Mouse (Mus musculus) embryo, embryonic 11 days (tissue): Measurements from ENCODE around the gene Fam168a.
"Not testable (repeated sequence)": the region's sequence is repeated elsewhere in the genome, so short reads cannot be mapped to it uniquely, and the experiment has no call there.

ENCODE experiments used
- DNase-seq: peaks from one replicate; pipeline ENCODE4 v3.0.0-alpha.2; 2015

Fam168a gene

GRCm38 (mm10) chr7:100706883-100707480, 547 bp downstream of the Fam168a start:
- DNase-seq: no peak

DNA sequence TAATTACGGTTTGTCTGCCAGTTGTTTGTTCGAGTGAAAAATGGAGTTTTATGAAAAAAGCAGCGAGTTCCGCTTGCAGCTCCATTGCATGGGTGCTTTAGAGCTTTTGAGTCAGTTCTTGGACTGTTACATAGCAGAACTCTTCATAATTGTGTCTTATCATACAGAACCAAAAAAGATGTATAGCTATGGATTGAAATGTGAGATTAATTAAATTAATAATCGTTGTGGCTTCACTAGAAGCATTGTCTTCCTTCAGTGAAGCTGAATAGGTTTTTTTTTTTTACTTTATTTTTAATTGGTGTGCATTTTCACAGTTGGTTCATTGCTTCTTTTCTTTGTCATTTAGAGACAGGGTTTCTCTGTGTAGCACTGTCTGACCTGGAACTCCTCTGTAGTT, 12.3 kb downstream of the Fam168a start:
- DNase-seq: no peak

DNA sequence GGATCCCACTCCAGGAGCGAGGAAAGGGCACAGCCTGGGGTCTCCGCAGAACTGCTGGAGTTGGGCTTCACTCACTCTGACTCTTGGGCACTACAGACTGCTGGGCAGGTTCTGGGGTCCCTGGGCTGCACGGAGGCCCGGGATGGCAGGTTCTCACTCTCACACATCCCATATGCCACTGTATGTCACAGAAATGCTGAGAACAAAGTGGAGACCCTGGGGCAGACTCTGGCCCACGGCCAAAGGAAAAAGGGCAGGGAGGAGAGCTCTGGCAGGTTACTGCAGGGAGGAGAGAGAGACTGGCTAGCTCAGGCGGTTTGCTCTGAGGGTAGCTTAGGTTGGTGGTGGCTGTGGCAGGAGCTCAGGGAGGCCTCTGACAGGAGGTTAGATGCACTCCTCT, 15.8 kb downstream of the Fam168a start:
- no peak for DNase-seq

DNA sequence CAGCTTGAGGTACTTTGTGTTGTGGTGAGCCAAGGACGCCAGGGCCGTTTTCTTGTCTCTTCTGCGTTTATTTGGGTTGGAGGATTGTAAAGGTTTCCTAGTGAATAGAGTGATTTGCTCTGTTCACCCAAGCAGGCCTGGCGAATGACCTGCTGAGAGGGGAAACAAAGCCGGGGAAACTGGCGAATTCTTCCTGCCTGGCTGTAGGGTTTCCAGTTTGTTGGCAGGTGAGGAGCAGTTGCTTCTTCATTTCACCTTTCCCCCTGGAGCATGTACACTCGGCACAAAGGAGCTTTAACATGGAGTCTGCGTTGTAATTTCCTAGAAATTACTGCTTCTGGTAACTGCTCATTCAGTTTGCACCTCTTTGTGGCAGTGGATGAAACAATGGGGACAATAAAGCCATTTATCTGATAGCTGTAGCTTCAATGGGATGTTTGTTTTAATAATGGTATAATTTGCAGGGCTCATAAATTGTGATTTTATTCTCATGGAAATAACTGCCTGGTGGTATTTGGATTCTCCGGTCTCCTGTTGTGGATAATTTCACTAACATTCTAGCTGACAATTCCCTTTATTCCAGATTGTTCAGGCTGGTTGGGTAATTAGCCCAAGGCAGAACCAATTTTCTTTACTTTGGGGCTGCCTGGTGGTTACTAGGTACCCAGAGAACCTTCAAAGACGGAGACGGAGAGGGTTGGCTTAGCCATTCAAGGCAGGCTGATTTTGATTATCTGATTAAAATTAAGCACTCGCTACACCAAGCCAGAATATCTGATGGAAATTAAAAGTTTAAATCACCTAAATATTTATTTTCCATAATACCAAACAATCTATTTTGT, 17.2 kb downstream of the Fam168a start:
- no peak for DNase-seq

DNA sequence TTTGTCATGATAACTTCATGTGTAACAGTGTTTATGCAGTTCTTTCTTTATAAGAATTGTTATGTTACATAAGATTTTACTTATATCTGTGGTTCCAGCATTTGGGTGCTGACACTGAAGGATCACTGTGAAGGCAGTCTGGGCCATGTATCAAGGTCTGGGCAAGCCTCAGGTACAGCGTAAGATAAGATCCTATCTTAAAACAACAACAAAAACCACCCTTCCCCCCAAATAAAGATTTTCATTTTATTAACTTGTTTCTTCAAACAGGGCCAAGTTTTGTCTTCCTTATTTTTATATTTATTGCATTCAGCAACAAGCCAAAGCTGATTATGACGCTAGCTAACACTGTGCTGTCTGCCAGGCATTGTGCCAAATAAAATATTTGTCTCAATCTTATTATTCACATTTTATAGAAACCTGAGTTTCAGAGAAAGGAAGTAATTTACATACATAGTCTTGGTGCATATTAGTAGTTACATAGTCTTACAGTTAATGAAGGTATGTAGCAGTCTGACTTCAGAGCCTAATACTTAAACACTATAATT, 21.2 kb downstream of the Fam168a start:
- no peak for DNase-seq

DNA sequence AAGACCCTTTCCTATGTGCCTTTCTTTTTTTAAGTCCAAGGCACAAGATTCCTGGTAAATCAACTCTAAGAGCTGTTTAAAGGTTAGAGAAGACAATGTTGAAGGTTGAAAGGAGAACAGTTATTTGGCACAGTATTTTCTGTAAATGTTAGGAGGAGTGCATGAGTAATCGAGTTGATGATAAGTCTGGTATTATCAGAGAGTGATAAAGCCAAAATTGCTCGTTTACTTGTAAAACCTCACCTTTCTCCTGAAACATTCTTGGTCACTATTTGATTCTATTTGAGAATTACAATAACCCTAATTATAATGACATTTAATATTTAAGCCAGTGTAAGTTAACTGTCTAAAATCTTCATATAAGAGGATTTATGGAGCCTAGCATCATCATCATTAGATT, 23.3 kb downstream of the Fam168a start:
- no peak for DNase-seq

DNA sequence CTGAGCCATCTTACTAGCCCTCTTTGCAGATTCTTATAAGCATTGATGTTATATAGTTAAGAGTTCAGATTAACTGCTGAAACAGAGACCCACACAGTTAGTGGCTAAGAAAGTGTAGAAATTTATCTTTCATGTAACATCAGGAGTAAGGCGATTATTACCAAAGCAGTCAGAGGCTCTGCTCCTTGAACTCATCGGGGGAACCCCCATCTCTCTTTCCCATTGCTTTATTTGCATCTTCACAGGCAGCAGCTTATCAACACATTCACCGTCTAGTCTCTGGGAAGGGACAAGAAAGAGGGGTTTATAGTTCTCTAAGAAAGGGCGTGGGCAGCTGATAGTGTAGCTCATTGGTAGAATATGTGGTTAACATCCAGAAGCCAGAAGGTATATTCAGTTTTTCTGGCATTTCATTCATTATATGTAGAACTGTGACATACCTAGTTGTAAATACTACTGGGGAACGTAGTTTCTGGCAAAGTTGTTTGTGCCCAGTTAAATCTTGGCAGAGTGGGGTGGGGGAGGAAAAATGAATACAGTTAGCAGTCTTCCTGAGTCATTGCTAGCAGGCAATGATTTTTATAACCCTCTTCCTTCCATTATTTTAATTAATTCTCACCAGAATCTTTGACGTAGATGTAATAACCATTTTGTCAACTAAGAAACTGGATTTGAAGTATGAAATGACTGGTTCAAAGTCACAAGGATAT, 26.1 kb downstream of the Fam168a start:
- DNase-seq: no peak

GRCm38 (mm10) chr7:100733051-100733813, 26.8 kb downstream of the Fam168a start:
- DNase-seq: peak; percentile 9

- no peak for DNase-seq
Measured at GRCm38 (mm10) chr7:100734201-100734600, 27.8 kb downstream of the Fam168a start.

DNA sequence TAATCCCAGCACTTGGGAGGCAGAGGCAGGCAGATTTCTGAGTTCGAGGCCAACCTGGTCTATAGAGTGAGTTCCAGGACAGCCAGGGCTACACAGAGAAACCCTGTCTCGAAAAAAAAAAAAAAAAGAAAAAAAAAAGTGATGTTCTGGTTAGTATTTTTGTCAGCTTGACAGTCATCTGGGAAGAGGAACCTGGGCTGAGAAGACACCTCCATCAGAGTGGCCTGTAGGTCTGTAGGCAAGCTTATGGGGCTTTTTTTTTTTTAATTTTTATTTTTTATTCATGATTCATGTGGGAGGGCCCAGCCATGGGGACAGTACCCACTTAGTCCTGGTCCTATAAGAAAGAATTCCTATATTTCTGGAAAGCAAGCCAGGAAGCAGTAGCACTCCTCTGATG, 28.5 kb downstream of the Fam168a start:
- not testable (repeated sequence) for DNase-seq

DNA sequence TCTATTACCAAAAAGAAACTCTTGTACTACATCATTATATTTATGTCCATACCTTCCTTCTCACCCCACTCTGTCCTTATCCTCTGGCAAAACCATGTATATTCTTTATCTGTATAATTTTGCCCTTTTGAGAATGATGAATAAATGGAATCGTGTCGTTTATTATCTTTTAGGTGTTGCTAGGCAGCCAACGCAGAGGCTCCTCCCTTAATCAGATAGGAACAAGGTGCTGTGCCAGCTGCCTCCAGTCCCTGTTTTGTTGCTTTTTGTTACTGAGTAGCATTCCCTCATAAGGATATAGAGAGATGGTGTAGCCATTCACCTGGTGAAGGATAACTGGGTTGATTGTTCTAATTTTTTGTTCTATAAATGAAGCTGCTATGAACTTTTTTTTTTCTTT, 29.7 kb downstream of the Fam168a start:
- no peak for DNase-seq

DNA sequence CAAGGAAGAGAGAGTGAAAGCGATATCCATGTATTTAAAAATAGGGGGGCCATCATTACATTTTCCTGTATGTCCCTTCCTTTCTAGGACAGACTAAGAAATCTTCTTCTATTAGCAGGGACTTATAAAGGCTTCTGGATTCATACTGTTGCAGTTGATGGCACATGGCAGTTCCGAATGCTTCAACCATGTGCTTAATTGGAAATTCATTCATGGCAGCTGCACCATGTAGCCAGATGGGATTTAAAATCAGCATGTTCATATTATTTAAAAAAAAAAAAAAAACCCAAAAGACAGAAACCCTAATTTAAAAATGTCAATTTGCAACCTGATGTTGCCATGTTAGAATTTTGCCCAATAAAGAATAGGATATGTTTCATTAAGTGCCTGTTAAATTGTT, 37.9 kb downstream of the Fam168a start:
- no peak for DNase-seq

DNA sequence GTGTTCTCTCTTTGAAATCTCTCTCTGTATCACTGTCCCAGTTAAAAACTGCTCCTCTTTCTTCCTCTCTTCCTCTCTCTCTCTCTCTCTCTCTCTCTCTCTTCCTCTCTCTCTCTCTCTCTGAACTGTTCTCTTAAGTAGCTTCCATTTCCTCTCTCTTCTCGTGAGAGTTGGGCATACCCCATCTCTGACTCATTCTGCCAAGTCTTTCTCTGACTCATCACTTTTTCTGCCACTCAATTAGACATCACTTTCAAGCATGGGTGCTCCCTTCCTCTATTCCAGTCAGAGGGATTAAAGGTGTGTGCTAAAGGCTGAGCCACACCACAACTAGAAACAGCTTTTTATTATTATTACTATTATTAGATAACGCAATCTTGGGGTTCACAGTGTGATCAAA, 43.7 kb downstream of the Fam168a start:
- no peak for DNase-seq

DNA sequence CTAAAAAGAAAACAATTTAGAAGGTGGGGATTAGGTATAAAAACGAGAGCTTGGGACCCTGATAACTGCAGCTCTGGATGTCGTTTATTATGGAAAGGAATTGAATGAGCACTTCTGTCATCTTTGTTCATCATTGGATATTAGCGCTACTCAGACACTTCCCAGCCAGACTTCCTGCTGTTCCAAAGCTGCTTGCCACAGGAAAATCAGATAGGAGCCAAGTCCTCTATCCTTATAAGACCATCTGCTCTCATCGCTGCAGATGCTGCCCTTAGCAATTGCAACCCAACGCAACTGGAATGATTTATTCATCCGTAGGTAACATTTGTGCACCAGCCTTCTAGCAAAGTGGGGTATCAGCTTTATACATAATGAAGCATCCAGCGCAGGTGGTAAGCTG, 52.3 kb downstream of the Fam168a start:
- no peak for DNase-seq

DNA sequence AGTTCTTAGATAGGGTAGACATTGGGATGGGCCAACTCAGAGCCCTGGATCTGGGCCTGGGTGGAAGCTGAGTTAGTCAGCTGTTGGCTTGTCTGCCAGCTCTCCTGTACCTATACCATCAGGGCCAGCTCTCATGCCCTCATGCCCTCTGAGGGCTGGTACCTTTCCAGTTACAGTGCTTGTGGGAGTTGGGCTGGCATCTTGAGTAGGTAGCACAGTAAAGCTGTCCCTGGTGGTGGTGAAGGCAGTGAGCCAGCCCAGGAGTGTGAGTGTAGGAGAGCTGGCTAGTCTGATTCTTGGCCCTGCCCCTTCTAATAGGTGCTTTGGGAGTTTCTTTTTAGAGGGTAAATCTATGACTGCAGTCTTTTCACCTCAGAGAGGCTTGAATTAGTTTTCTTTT, 56.3 kb downstream of the Fam168a start:
- no peak for DNase-seq

GRCm38 (mm10) chr7:100767568-100767967, 61.1 kb downstream of the Fam168a start:
- peak; percentile 9 for DNase-seq

DNA sequence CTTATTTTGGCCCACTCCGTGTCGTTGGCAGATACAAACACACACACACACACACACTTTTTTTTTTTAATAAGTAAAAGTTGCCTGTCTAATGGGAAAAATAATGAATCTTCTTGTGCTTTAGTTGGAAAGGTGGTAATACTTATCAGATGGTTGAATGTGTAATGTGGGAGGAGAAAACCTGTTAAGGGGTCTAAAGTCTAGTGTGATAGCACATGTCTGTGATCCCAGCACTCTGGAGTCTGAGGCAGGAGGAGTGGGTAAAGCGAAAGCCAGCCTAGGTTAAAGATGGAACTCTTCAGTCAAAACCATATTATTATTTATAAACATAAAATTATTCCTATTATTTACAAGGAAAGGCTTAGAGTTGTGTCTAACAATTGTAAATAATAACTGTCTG, 61.6 kb downstream of the Fam168a start:
- no peak for DNase-seq

- DNase-seq: no peak
Measured at GRCm38 (mm10) chr7:100769534-100770083, 63.2 kb downstream of the Fam168a start.

- DNase-seq: no peak
Measured at GRCm38 (mm10) chr7:100770669-100771341, 64.4 kb downstream of the Fam168a start.

- DNase-seq: no peak
Measured at GRCm38 (mm10) chr7:100774189-100774588, 67.8 kb downstream of the Fam168a start.

DNA sequence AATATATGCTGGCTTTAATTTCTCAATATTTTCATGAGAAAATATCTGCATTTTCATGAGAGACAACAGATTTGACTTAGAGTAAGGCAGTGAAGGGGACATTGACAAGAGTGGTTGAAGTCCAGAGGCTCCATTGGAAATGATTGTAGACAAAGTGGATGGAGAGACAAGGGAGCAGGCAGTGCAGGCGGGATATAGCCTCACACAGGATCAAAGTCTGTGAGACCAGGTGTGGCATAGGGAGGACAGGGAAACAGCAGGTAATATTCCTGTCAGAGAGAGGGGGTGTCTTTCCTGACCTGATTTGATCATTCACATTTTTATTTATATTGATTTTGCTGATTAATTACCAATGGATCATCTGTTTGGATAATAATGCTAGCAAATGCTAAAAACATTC, 69.4 kb downstream of the Fam168a start:
- DNase-seq: no peak

- DNase-seq: no peak
Measured at GRCm38 (mm10) chr7:100780192-100780591, 73.8 kb downstream of the Fam168a start.
